Mouse (Mus musculus): ENCODE measurements around the gene Grik4. TPM values are rescaled to one million over a fixed set of nuclear protein-coding genes. Genes with fewer than 3 reads are reported as not detected.
A peak's percentile ranks its signal among the peaks of the same experiment; 100 is the strongest.

Grik4 gene
- polyA plus RNA-seq, 1 experiment from 2014 or later, result 5.8 TPM

- DNase-seq (ENCODE audit: low spot score), result no peak
- H3K4me3 ChIP-seq (replicated peaks; ENCODE audit: low read length), result no peak overlapping the region
- no peak for ATAC-seq (ENCODE audit: low FRiP score)
- no peaks in the 10 kb centered on the region for H3K36me3 ChIP-seq (replicated peaks; ENCODE audit: control insufficient read depth, insufficient read depth)
- WGBS, result 90% methylated on average over 5 of the region's 5 CpGs
- peaks cover 26% of the 10 kb centered on the region; the same call in 1 of the 2 replicates for H3K4me1 ChIP-seq (replicated peaks; ENCODE audit: control insufficient read depth, insufficient read depth, low read length)
- no peak overlapping the region for H3K9ac ChIP-seq
- H3K27me3 ChIP-seq (ENCODE audit: control insufficient read depth, insufficient read depth, low read length), result no peaks in the 10 kb centered on the region
- H3K27ac ChIP-seq, result no peak overlapping the region
- no peak overlapping the region for H3K4me2 ChIP-seq (replicated peaks)
- H3K9me3 ChIP-seq (ENCODE audit: control insufficient read depth, low read length), result no peaks in the 10 kb centered on the region
Observed at GRCm38 (mm10) chr9:42799694-42800093, 144.6 kb downstream of the Grik4 start.

- H3K27ac ChIP-seq, result no peak overlapping the region
- ATAC-seq (ENCODE audit: low FRiP score), result peak; percentile 31; the same call in 1 of the 2 replicates
- H3K4me1 ChIP-seq (replicated peaks; ENCODE audit: control insufficient read depth, insufficient read depth, low read length), result peaks cover 26% of the 10 kb centered on the region; the same call in 1 of the 2 replicates
- H3K9me3 ChIP-seq (ENCODE audit: control insufficient read depth, low read length), result no peaks in the 10 kb centered on the region
- WGBS, result 51% methylated on average over 5 of the region's 5 CpGs
- H3K4me2 ChIP-seq (replicated peaks), result no peak overlapping the region
- no peak overlapping the region for H3K4me3 ChIP-seq (replicated peaks; ENCODE audit: low read length)
- no peaks in the 10 kb centered on the region for H3K27me3 ChIP-seq (ENCODE audit: control insufficient read depth, insufficient read depth, low read length)
- DNase-seq (ENCODE audit: low spot score), result peak; percentile 61
- H3K36me3 ChIP-seq (replicated peaks; ENCODE audit: control insufficient read depth, insufficient read depth), result no peaks in the 10 kb centered on the region
- no peak overlapping the region for H3K9ac ChIP-seq
Observed at GRCm38 (mm10) chr9:42799242-42799641, 145.1 kb downstream of the Grik4 start.

- 86% methylated on average over 4 of the region's 4 CpGs for WGBS
- DNase-seq (ENCODE audit: low spot score), result no peak
- H3K4me1 ChIP-seq (replicated peaks; ENCODE audit: control insufficient read depth, insufficient read depth, low read length), result peaks cover 26% of the 10 kb centered on the region; the same call in 1 of the 2 replicates
Observed at GRCm38 (mm10) chr9:42798280-42798679, 146.0 kb downstream of the Grik4 start.

GRCm38 (mm10) chr9:42797276-42797675 is 147.0 kb downstream of the Grik4 start:
- ATAC-seq (ENCODE audit: low FRiP score) (no peak), DNase-seq (ENCODE audit: low spot score) (no peak)
- peaks cover 23% of the 10 kb centered on the region; the same call in 1 of the 2 replicates for H3K4me1 ChIP-seq (replicated peaks; ENCODE audit: control insufficient read depth, insufficient read depth, low read length)
- H3K27me3 ChIP-seq (ENCODE audit: control insufficient read depth, insufficient read depth, low read length), result no peaks in the 10 kb centered on the region
- H3K36me3 ChIP-seq (replicated peaks; ENCODE audit: control insufficient read depth, insufficient read depth), result no peaks in the 10 kb centered on the region
- no peak overlapping the region for H3K9ac ChIP-seq
- H3K27ac ChIP-seq, result no peak overlapping the region
- no peaks in the 10 kb centered on the region for H3K9me3 ChIP-seq (ENCODE audit: control insufficient read depth, low read length)
- 67% methylated on average over 8 of the region's 8 CpGs for WGBS
- H3K4me3 ChIP-seq (replicated peaks; ENCODE audit: low read length), result no peak overlapping the region
- no peak overlapping the region for H3K4me2 ChIP-seq (replicated peaks)

More at GRCm38 (mm10) chr9:42798280-42798679, 146.0 kb downstream of the Grik4 start:
- Histone ChIP-seq H3K4me3 (replicated peaks; ENCODE audit: low read length) (no peak overlapping the region), H3K9ac (no peak overlapping the region), H3K9me3 (ENCODE audit: control insufficient read depth, low read length) (no peaks in the 10 kb centered on the region), H3K27me3 (ENCODE audit: control insufficient read depth, insufficient read depth, low read length) (no peaks in the 10 kb centered on the region), H3K36me3 (replicated peaks; ENCODE audit: control insufficient read depth, insufficient read depth) (no peaks in the 10 kb centered on the region), H3K27ac (no peak overlapping the region), H3K4me2 (replicated peaks) (no peak overlapping the region)
- ATAC-seq (ENCODE audit: low FRiP score), result no peak

GRCm38 (mm10) chr9:42795881-42796280 is 148.4 kb downstream of the Grik4 start:
- no peak overlapping the region for H3K9ac ChIP-seq
- peak; percentile 61; the same call in 1 of the 2 replicates for ATAC-seq (ENCODE audit: low FRiP score)
- H3K36me3 ChIP-seq (replicated peaks; ENCODE audit: control insufficient read depth, insufficient read depth), result no peaks in the 10 kb centered on the region
- H3K4me1 ChIP-seq (replicated peaks; ENCODE audit: control insufficient read depth, insufficient read depth, low read length), result peaks cover 27% of the 10 kb centered on the region
- H3K27ac ChIP-seq, result no peak overlapping the region
- H3K27me3 ChIP-seq (ENCODE audit: control insufficient read depth, insufficient read depth, low read length), result no peaks in the 10 kb centered on the region
- H3K9me3 ChIP-seq (ENCODE audit: control insufficient read depth, low read length), result no peaks in the 10 kb centered on the region
- no peak for DNase-seq (ENCODE audit: low spot score)
- no peak overlapping the region for H3K4me3 ChIP-seq (replicated peaks; ENCODE audit: low read length)
- H3K4me2 ChIP-seq (replicated peaks), result no peak overlapping the region
- 42% methylated on average over 8 of the region's 8 CpGs for WGBS

- ATAC-seq (ENCODE audit: low FRiP score) (no peak), DNase-seq (ENCODE audit: low spot score) (no peak)
- 94% methylated on average over 4 of the region's 4 CpGs for WGBS
- Histone ChIP-seq H3K27ac (no peak overlapping the region), H3K4me3 (replicated peaks; ENCODE audit: low read length) (no peak overlapping the region), H3K27me3 (ENCODE audit: control insufficient read depth, insufficient read depth, low read length) (no peaks in the 10 kb centered on the region), H3K4me2 (replicated peaks) (no peak overlapping the region), H3K4me1 (replicated peaks; ENCODE audit: control insufficient read depth, insufficient read depth, low read length) (peaks cover 27% of the 10 kb centered on the region), H3K36me3 (replicated peaks; ENCODE audit: control insufficient read depth, insufficient read depth) (no peaks in the 10 kb centered on the region), H3K9me3 (ENCODE audit: control insufficient read depth, low read length) (no peaks in the 10 kb centered on the region), H3K9ac (no peak overlapping the region)
Observed at GRCm38 (mm10) chr9:42794006-42794405, 150.3 kb downstream of the Grik4 start.

- H3K9ac ChIP-seq, result no peak overlapping the region
- DNase-seq (ENCODE audit: low spot score) (no peak), ATAC-seq (ENCODE audit: low FRiP score) (no peak)
- H3K36me3 ChIP-seq (replicated peaks; ENCODE audit: control insufficient read depth, insufficient read depth), result no peaks in the 10 kb centered on the region
- WGBS, result 83% methylated on average over 8 of the region's 8 CpGs
- peaks cover 25% of the 10 kb centered on the region for H3K4me1 ChIP-seq (replicated peaks; ENCODE audit: control insufficient read depth, insufficient read depth, low read length)
- H3K27ac ChIP-seq, result no peak overlapping the region
- H3K9me3 ChIP-seq (ENCODE audit: control insufficient read depth, low read length), result no peaks in the 10 kb centered on the region
- no peaks in the 10 kb centered on the region for H3K27me3 ChIP-seq (ENCODE audit: control insufficient read depth, insufficient read depth, low read length)
- H3K4me2 ChIP-seq (replicated peaks), result no peak overlapping the region
- no peak overlapping the region for H3K4me3 ChIP-seq (replicated peaks; ENCODE audit: low read length)
Observed at GRCm38 (mm10) chr9:42793581-42793980, 150.7 kb downstream of the Grik4 start.

- WGBS, result 44% methylated on average over 5 of the region's 5 CpGs
- H3K27ac ChIP-seq, result no peak overlapping the region
Observed at GRCm38 (mm10) chr9:42792381-42792780, 151.9 kb downstream of the Grik4 start.

GRCm38 (mm10) chr9:42791779-42792178 is 152.5 kb downstream of the Grik4 start:
- no peaks in the 10 kb centered on the region for H3K27me3 ChIP-seq (ENCODE audit: control insufficient read depth, insufficient read depth, low read length)
- H3K9me3 ChIP-seq (ENCODE audit: control insufficient read depth, low read length), result no peaks in the 10 kb centered on the region
- H3K9ac ChIP-seq, result no peak overlapping the region
- no peak overlapping the region for H3K4me3 ChIP-seq (replicated peaks; ENCODE audit: low read length)
- DNase-seq (ENCODE audit: low spot score), result no peak
- 0 out of 2 replicates have a peak, but pooled peaks have one; percentile 31 for ATAC-seq (ENCODE audit: low FRiP score)
- H3K27ac ChIP-seq, result peak overlapping the region; percentile 23; the same call in 1 of the 2 replicates
- H3K4me1 ChIP-seq (replicated peaks; ENCODE audit: control insufficient read depth, insufficient read depth, low read length), result peaks cover 20% of the 10 kb centered on the region
- no peak overlapping the region for H3K4me2 ChIP-seq (replicated peaks)
- no peaks in the 10 kb centered on the region for H3K36me3 ChIP-seq (replicated peaks; ENCODE audit: control insufficient read depth, insufficient read depth)
- WGBS, result 62% methylated on average over 12 of the region's 12 CpGs

More at GRCm38 (mm10) chr9:42792381-42792780, 151.9 kb downstream of the Grik4 start:
- no peak for DNase-seq (ENCODE audit: low spot score)
- Histone ChIP-seq H3K4me2 (replicated peaks) (no peak overlapping the region), H3K4me1 (replicated peaks; ENCODE audit: control insufficient read depth, insufficient read depth, low read length) (peaks cover 20% of the 10 kb centered on the region), H3K9me3 (ENCODE audit: control insufficient read depth, low read length) (no peaks in the 10 kb centered on the region), H3K4me3 (replicated peaks; ENCODE audit: low read length) (no peak overlapping the region), H3K9ac (no peak overlapping the region), H3K36me3 (replicated peaks; ENCODE audit: control insufficient read depth, insufficient read depth) (no peaks in the 10 kb centered on the region), H3K27me3 (ENCODE audit: control insufficient read depth, insufficient read depth, low read length) (no peaks in the 10 kb centered on the region)
- no peak for ATAC-seq (ENCODE audit: low FRiP score)

- Histone ChIP-seq H3K9me3 (ENCODE audit: control insufficient read depth, low read length) (no peaks in the 10 kb centered on the region), H3K4me2 (replicated peaks) (no peak overlapping the region), H3K27me3 (ENCODE audit: control insufficient read depth, insufficient read depth, low read length) (no peaks in the 10 kb centered on the region), H3K36me3 (replicated peaks; ENCODE audit: control insufficient read depth, insufficient read depth) (no peaks in the 10 kb centered on the region), H3K27ac (no peak overlapping the region), H3K4me1 (replicated peaks; ENCODE audit: control insufficient read depth, insufficient read depth, low read length) (peaks cover 20% of the 10 kb centered on the region), H3K4me3 (replicated peaks; ENCODE audit: low read length) (no peak overlapping the region), H3K9ac (no peak overlapping the region)
- 65% methylated on average over 4 of the region's 4 CpGs for WGBS
- DNase-seq (ENCODE audit: low spot score) (no peak), ATAC-seq (ENCODE audit: low FRiP score) (no peak)
Observed at GRCm38 (mm10) chr9:42791346-42791745, 152.9 kb downstream of the Grik4 start.
